Mouse (Mus musculus): ENCODE measurements around the gene Slco3a1.

DNA sequence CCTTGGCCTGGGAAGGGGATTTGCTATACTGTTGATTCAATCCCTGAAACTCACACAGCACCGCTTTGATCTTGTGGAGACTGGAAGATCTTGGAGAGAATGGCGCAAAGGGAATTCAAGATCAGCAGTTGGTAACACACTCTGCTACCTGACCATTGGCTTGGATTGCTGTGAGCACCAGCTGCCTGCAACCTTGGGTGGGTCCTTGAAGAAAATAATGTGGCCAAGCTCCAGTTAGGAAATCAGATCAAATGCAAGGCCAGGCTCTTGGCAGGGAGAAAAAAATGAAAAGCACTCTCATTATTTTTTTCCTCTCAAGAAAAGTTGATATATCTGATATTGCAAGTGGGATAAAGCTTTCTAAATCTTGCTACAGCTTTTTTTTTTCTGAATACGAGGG lies 298.3 kb downstream of the Slco3a1 start:
- TF ChIP-seq CTCF (IDR thresholded peaks at IDR 0.05; ENCODE audit: low read depth) (no peak), EP300 (IDR thresholded peaks at IDR 0.05; ENCODE audit: low read depth) (no peak)
